Mouse (Mus musculus) lung, adult 2 months (tissue): Measurements from ENCODE around the gene Acp2. TPM values are rescaled to one million over a fixed set of nuclear protein-coding genes. Genes with fewer than 3 reads are reported as not detected.

Source experiments
- DNase-seq: peaks from one replicate; pipeline ENCODE4 v3.0.0; 2022
- H3K4me1 ChIP-seq: fragments of 200-500 bp; 2 replicates; pipeline ENCODE4 v1.6.1; 2011; ENCODE audit warnings: low read length; ENCODE audit not compliant: control insufficient read depth, insufficient read depth
- H3K4me3 ChIP-seq: fragments of 200-500 bp; replicated peaks from 2 replicates; pipeline ENCODE3; 2011; ENCODE audit warnings: low read depth, mild to moderate bottlenecking, control low read depth, low read length; ENCODE audit errors: extremely low read depth
- CTCF ChIP-seq: fragments of 200-500 bp; IDR thresholded peaks from 2 replicates; pipeline ENCODE4 v1.5.1; 2011; ENCODE audit warnings: mild to moderate bottlenecking, low read length, control low read depth; ENCODE audit not compliant: insufficient read depth
- POLR2A ChIP-seq: fragments of 200-500 bp; IDR thresholded peaks from 2 replicates; pipeline ENCODE4 v1.6.1; 2011; ENCODE audit warnings: low read depth, mild to moderate bottlenecking, control low read depth, low read length, borderline replicate concordance; ENCODE audit errors: extremely low read depth
- WGBS: fragments of 180-500 bp; shearing (Covaris S2); methylation state at CpG from one replicate; pipeline ENCODE4 v1.1.7; 2018; 5-methylcytosine and 5-hydroxymethylcytosine counted together
- polyA plus RNA-seq: library from polyadenylated mRNA; depleted of rRNA; stranded (reverse); fragments of >200 nt; gene quantifications from 2 replicates; pipeline ENCODE4 v1.2.3, GENCODE M21; 2012

The Acp2 gene
- polyA plus RNA-seq, 1 experiment, result 25.0 TPM

DNA sequence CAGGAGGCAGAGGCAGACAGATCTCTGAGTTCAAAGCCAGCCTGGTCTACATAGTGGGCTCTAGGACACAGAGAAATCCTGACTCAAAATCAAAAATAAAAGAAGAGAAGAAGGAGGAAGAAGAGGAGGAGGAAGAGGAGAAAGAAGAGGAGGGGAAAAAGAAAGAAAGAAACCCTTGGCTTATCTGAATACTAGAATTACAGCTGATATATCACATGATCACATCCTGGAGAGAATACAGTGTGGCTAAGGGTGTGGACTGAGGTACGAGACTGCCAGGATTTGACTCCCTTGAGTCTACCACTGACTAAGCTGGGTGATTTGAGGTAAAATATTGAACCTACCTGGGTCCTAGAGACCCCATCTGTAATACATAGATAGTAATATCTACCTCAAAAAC, 16.5 kb upstream of the Acp2 start:
- TF ChIP-seq CTCF (no peak), POLR2A (no peak)
- DNase-seq, result no peak
- Histone ChIP-seq H3K4me1 (peaks cover 10% of the 10 kb centered on the region; the same call in 1 of the 2 replicates), H3K4me3 (no peak overlapping the region)
- 43% methylated on average over 1 of the region's 1 CpGs for WGBS

DNA sequence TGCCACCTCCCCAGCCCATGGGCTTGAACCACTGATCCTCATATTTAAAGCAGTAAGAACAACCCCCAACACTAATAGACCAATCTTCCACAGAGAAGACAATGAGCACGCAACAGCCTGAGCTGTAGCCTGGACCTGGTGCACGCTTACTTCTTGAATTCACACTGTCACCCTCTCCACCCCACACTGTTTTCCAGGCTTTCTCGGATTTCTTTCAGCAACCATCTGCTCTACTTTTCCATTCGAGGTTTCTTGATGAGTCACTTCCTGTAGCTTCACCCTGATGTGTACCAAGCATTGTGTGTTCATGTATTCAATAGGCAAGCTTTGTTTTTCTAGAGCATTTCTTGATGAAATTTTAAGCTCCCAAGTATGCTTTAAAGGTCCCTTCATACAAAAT, 15.3 kb upstream of the Acp2 start:
- no peak for TF ChIP-seq CTCF
- TF ChIP-seq POLR2A, result no peak
- WGBS, result 42% methylated on average over 4 of the region's 4 CpGs
- no peak overlapping the region for H3K4me3 ChIP-seq
- peaks cover 4% of the 10 kb centered on the region; the same call in 1 of the 2 replicates for H3K4me1 ChIP-seq
- DNase-seq, result no peak

DNA sequence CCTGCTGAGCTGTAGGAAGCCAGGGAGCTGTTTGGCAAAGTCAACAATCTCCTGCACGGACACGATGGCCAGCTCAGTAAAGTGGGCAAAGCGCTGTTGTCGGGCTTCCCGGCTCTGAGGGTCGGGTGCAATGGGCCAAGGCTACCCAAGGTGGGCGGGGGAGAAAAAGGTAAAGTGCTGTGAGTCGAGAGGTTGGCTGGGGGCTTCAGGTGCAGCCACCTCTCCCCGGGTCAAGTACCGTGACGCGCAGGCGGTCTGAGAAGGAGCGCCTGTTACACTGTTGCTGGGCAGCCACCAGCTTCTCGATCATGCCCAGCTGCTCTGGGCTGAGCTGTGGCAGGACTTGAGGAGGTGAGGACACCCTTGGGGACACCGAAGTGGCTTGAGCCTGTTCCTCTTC, 12.2 kb upstream of the Acp2 start:
- Histone ChIP-seq H3K4me3 (no peak overlapping the region), H3K4me1 (0 out of 2 replicates have a peak, but pooled peaks cover 3% of the 10 kb centered on the region)
- WGBS, result 78% methylated on average over 16 of the region's 16 CpGs
- no peak for DNase-seq
- TF ChIP-seq POLR2A, result no peak
- TF ChIP-seq CTCF, result no peak

DNA sequence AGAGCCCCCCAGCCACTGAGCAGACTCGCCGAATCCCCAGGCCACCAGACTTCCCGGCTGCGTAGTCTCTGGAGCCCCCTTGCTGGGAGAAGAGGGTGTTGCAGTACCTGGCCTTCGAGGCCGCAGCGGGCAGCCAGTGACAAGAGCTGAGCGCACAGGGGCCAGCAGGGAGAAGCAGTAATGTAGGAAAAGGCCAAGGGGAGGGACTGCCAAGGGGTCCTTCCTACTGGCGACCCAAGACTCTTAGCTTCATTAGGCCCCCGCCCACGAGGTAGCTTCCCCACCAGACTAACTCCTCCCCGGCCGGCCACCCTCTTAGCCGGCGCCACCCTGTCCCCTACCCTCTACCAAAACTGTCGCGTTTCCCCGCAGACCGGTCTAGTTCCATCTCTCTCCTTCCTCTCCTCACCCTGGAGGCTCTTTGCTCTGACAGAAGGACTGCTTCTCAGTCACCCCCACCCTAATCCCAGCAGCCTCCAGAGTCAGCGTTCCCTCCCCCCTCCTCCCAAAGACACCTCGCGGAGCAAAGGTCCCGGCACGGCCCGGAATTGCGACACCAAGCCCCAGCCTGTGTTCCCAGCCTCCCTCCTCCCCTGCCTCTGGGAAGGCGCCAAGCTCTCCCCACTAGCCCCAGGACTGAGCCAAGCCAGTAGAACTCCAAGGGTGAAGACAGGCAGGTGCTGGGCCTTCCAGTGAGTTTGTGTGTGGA, 7.9 kb upstream of the Acp2 start:
- Histone ChIP-seq H3K4me3 (peak overlapping the region; percentile 53), H3K4me1 (peaks cover 5% of the 10 kb centered on the region; the same call in 1 of the 2 replicates)
- WGBS, result 3% methylated on average over 27 of the region's 27 CpGs
- peak; percentile 64 for TF ChIP-seq CTCF
- TF ChIP-seq POLR2A, result peak; percentile 62; the same call in 1 of the 2 replicates
- peak; percentile 83 for DNase-seq

DNA sequence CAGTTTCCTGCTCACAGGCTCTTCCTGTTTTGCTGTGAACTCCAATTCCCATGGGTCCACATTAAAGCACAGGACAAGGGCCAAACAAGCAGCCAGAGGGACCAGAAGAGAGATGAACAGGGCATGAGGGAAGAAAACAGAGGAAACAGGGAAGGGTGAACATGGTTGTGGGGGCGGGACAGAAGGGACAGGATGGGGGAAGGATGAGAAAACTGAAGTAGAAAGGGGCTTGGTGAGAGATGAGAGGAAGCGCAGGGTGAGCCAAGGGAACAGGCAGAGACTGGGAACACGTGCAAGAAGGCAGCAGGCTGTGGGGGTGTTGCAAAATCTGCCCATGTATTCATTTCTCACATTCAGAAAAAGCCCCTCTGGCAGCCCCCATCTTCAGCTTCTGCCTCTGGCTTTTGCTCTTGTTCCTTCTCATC, 6.1 kb upstream of the Acp2 start:
- 39% methylated on average over 3 of the region's 3 CpGs for WGBS
- Histone ChIP-seq H3K4me1 (peaks cover 5% of the 10 kb centered on the region; the same call in 1 of the 2 replicates), H3K4me3 (no peak overlapping the region)
- no peak for TF ChIP-seq CTCF
- TF ChIP-seq POLR2A, result no peak; the same call in 1 of the 2 replicates
- DNase-seq, result no peak

GRCm38 (mm10) chr2:91198888-91199287, 3.8 kb upstream of the Acp2 start:
- Histone ChIP-seq H3K4me3 (no peak overlapping the region), H3K4me1 (peaks cover 8% of the 10 kb centered on the region)
- WGBS, result 83% methylated on average over 3 of the region's 3 CpGs
- TF ChIP-seq POLR2A (no peak), CTCF (no peak)
- no peak for DNase-seq

- TF ChIP-seq POLR2A, result no peak
- no peak for TF ChIP-seq CTCF
- H3K4me1 ChIP-seq, result peaks cover 3% of the 10 kb centered on the region
- WGBS, result 12% methylated on average over 20 of the region's 20 CpGs
- DNase-seq, result no peak
- H3K4me3 ChIP-seq, result peak overlapping the region; percentile 97
Observed at GRCm38 (mm10) chr2:91202972-91203656, 429 bp downstream of the Acp2 start.

GRCm38 (mm10) chr2:91206254-91206775, 3.6 kb downstream of the Acp2 start:
- Histone ChIP-seq H3K4me1 (peaks cover 3% of the 10 kb centered on the region), H3K4me3 (no peak overlapping the region)
- WGBS, result 84% methylated on average over 9 of the region's 9 CpGs
- TF ChIP-seq POLR2A, result no peak
- TF ChIP-seq CTCF, result no peak
- no peak for DNase-seq

GRCm38 (mm10) chr2:91213311-91213710, 10.6 kb downstream of the Acp2 start:
- Histone ChIP-seq H3K4me3 (no peak overlapping the region), H3K4me1 (no peaks in the 10 kb centered on the region)
- TF ChIP-seq CTCF, result no peak
- no peak for TF ChIP-seq POLR2A
- DNase-seq, result no peak

DNA sequence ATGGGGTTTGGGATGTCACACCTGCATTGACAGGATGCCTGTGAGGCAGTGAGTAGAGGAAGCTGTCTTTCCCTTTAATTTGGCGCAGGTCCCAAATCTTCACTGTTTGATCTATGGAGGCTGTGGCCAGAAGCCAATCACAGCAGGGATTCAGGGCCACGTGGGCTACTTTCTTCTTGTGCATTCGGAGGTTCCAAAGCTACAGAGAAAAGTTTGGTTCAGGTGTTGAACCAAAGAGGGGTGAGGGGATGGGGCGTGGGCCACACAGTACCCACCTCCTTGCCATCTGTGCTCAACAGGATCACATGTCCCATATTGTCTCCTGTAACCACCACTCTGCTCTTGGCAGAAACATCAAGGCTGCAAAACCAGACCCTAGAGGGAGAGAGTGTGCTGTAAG, 14.3 kb downstream of the Acp2 start:
- Histone ChIP-seq H3K4me1 (no peaks in the 10 kb centered on the region), H3K4me3 (no peak overlapping the region)
- TF ChIP-seq CTCF, result no peak
- no peak for TF ChIP-seq POLR2A
- no peak for DNase-seq
- WGBS, result 66% methylated on average over 4 of the region's 4 CpGs
